Mouse (Mus musculus): ENCODE results near the gene Acot13. TPM values are rescaled to one million over a fixed set of nuclear protein-coding genes. Genes with fewer than 3 reads are reported as not detected.

Gene Acot13
- polyA plus RNA-seq, 1 experiment from 2014 or later: 93.4 TPM

GRCm38 (mm10) chr13:24799925-24800673 lies 31.2 kb downstream of the Acot13 start:
- under 1% methylated on average over 31 of the region's 31 CpGs for WGBS
- H3K4me1 ChIP-seq (ENCODE audit: control insufficient read depth, insufficient read depth, low read length): 0 out of 2 replicates have a peak, but pooled peaks cover 11% of the 10 kb centered on the region
- no peaks in the 10 kb centered on the region for H3K9me3 ChIP-seq (replicated peaks; ENCODE audit: control insufficient read depth, low read length)
- H3K4me2 ChIP-seq (ENCODE audit: low read depth, low read length): peak overlapping the region; percentile 80
- peak overlapping the region; percentile 72 for H3K9ac ChIP-seq (ENCODE audit: low read length)
- H3K36me3 ChIP-seq (ENCODE audit: control insufficient read depth, insufficient read depth, low read length): no peaks in the 10 kb centered on the region
- H3K27me3 ChIP-seq (ENCODE audit: control insufficient read depth, insufficient read depth, low read length): no peaks in the 10 kb centered on the region
- peak overlapping the region; percentile 84 for H3K27ac ChIP-seq (ENCODE audit: low read length)
- peak overlapping the region; percentile 98 for H3K4me3 ChIP-seq (replicated peaks; ENCODE audit: low read length)
- ATAC-seq (ENCODE audit: insufficient read depth, low FRiP score): peak; percentile 16; the same call in 1 of the 2 replicates

- ATAC-seq (ENCODE audit: insufficient read depth, low FRiP score): no peak
- no peak overlapping the region for H3K9ac ChIP-seq (ENCODE audit: low read length)
- peak overlapping the region; percentile 98 for H3K4me3 ChIP-seq (replicated peaks; ENCODE audit: low read length)
These were observed 32.0 kb downstream of the Acot13 start for GRCm38 (mm10) chr13:24799378-24799777.

GRCm38 (mm10) chr13:24798686-24799085 lies 32.7 kb downstream of the Acot13 start:
- ATAC-seq (ENCODE audit: insufficient read depth, low FRiP score): no peak
- no peaks in the 10 kb centered on the region for H3K36me3 ChIP-seq (ENCODE audit: control insufficient read depth, insufficient read depth, low read length)
- H3K9ac ChIP-seq (ENCODE audit: low read length): no peak overlapping the region
- H3K4me2 ChIP-seq (ENCODE audit: low read depth, low read length): no peak overlapping the region
- 0 out of 2 replicates have a peak, but pooled peaks cover 5% of the 10 kb centered on the region for H3K4me1 ChIP-seq (ENCODE audit: control insufficient read depth, insufficient read depth, low read length)
- H3K27ac ChIP-seq (ENCODE audit: low read length): no peak overlapping the region
- 97% methylated on average over 4 of the region's 4 CpGs for WGBS
- no peaks in the 10 kb centered on the region for H3K9me3 ChIP-seq (replicated peaks; ENCODE audit: control insufficient read depth, low read length)
- no peaks in the 10 kb centered on the region for H3K27me3 ChIP-seq (ENCODE audit: control insufficient read depth, insufficient read depth, low read length)
- H3K4me3 ChIP-seq (replicated peaks; ENCODE audit: low read length): no peak overlapping the region

More at GRCm38 (mm10) chr13:24799378-24799777, 32.0 kb downstream of the Acot13 start:
- 68% methylated on average over 5 of the region's 5 CpGs for WGBS
- Histone ChIP-seq H3K36me3 (ENCODE audit: control insufficient read depth, insufficient read depth, low read length) (no peaks in the 10 kb centered on the region), H3K27me3 (ENCODE audit: control insufficient read depth, insufficient read depth, low read length) (no peaks in the 10 kb centered on the region), H3K4me2 (ENCODE audit: low read depth, low read length) (peak overlapping the region; percentile 80), H3K4me1 (ENCODE audit: control insufficient read depth, insufficient read depth, low read length) (0 out of 2 replicates have a peak, but pooled peaks cover 8% of the 10 kb centered on the region), H3K9me3 (replicated peaks; ENCODE audit: control insufficient read depth, low read length) (no peaks in the 10 kb centered on the region), H3K27ac (ENCODE audit: low read length) (no peak overlapping the region)

GRCm38 (mm10) chr13:24792411-24793045 lies 38.8 kb downstream of the Acot13 start:
- Histone ChIP-seq H3K9me3 (replicated peaks; ENCODE audit: control insufficient read depth, low read length) (no peaks in the 10 kb centered on the region), H3K36me3 (ENCODE audit: control insufficient read depth, insufficient read depth, low read length) (no peaks in the 10 kb centered on the region), H3K9ac (ENCODE audit: low read length) (no peak overlapping the region), H3K4me2 (ENCODE audit: low read depth, low read length) (no peak overlapping the region), H3K4me1 (ENCODE audit: control insufficient read depth, insufficient read depth, low read length) (no peaks in the 10 kb centered on the region), H3K4me3 (replicated peaks; ENCODE audit: low read length) (no peak overlapping the region), H3K27ac (ENCODE audit: low read length) (peak overlapping the region; percentile 32), H3K27me3 (ENCODE audit: control insufficient read depth, insufficient read depth, low read length) (no peaks in the 10 kb centered on the region)
- ATAC-seq (ENCODE audit: insufficient read depth, low FRiP score): no peak
- 70% methylated on average over 9 of the region's 9 CpGs for WGBS

- Histone ChIP-seq H3K27me3 (ENCODE audit: control insufficient read depth, insufficient read depth, low read length) (no peaks in the 10 kb centered on the region), H3K36me3 (ENCODE audit: control insufficient read depth, insufficient read depth, low read length) (no peaks in the 10 kb centered on the region), H3K27ac (ENCODE audit: low read length) (no peak overlapping the region), H3K4me2 (ENCODE audit: low read depth, low read length) (no peak overlapping the region), H3K4me3 (replicated peaks; ENCODE audit: low read length) (no peak overlapping the region), H3K9ac (ENCODE audit: low read length) (no peak overlapping the region), H3K4me1 (ENCODE audit: control insufficient read depth, insufficient read depth, low read length) (no peaks in the 10 kb centered on the region), H3K9me3 (replicated peaks; ENCODE audit: control insufficient read depth, low read length) (no peaks in the 10 kb centered on the region)
- 68% methylated on average over 2 of the region's 2 CpGs for WGBS
- ATAC-seq (ENCODE audit: insufficient read depth, low FRiP score): 0 out of 2 replicates have a peak, but pooled peaks have one; percentile 40
These were observed 40.0 kb downstream of the Acot13 start for GRCm38 (mm10) chr13:24791349-24791748.

- no peak overlapping the region for H3K9ac ChIP-seq (ENCODE audit: low read length)
- H3K4me1 ChIP-seq (ENCODE audit: control insufficient read depth, insufficient read depth, low read length): no peaks in the 10 kb centered on the region
- no peak overlapping the region for H3K4me3 ChIP-seq (replicated peaks; ENCODE audit: low read length)
- ATAC-seq (ENCODE audit: insufficient read depth, low FRiP score): no peak
- H3K36me3 ChIP-seq (ENCODE audit: control insufficient read depth, insufficient read depth, low read length): no peaks in the 10 kb centered on the region
- 84% methylated on average over 5 of the region's 5 CpGs for WGBS
- no peaks in the 10 kb centered on the region for H3K9me3 ChIP-seq (replicated peaks; ENCODE audit: control insufficient read depth, low read length)
- H3K27ac ChIP-seq (ENCODE audit: low read length): no peak overlapping the region
- no peaks in the 10 kb centered on the region for H3K27me3 ChIP-seq (ENCODE audit: control insufficient read depth, insufficient read depth, low read length)
- no peak overlapping the region for H3K4me2 ChIP-seq (ENCODE audit: low read depth, low read length)
These were observed 43.9 kb downstream of the Acot13 start for GRCm38 (mm10) chr13:24787477-24787876.

GRCm38 (mm10) chr13:24786014-24786490 lies 45.3 kb downstream of the Acot13 start:
- ATAC-seq (ENCODE audit: insufficient read depth, low FRiP score): no peak; the same call in 1 of the 2 replicates
- Histone ChIP-seq H3K9ac (ENCODE audit: low read length) (no peak overlapping the region), H3K4me2 (ENCODE audit: low read depth, low read length) (no peak overlapping the region), H3K9me3 (replicated peaks; ENCODE audit: control insufficient read depth, low read length) (no peaks in the 10 kb centered on the region), H3K27ac (ENCODE audit: low read length) (no peak overlapping the region), H3K27me3 (ENCODE audit: control insufficient read depth, insufficient read depth, low read length) (no peaks in the 10 kb centered on the region), H3K4me3 (replicated peaks; ENCODE audit: low read length) (no peak overlapping the region), H3K36me3 (ENCODE audit: control insufficient read depth, insufficient read depth, low read length) (no peaks in the 10 kb centered on the region), H3K4me1 (ENCODE audit: control insufficient read depth, insufficient read depth, low read length) (no peaks in the 10 kb centered on the region)
- 51% methylated on average over 11 of the region's 11 CpGs for WGBS

GRCm38 (mm10) chr13:24781916-24782315 lies 49.4 kb downstream of the Acot13 start:
- Histone ChIP-seq H3K9ac (ENCODE audit: low read length) (no peak overlapping the region), H3K4me3 (replicated peaks; ENCODE audit: low read length) (no peak overlapping the region), H3K9me3 (replicated peaks; ENCODE audit: control insufficient read depth, low read length) (no peaks in the 10 kb centered on the region), H3K4me1 (ENCODE audit: control insufficient read depth, insufficient read depth, low read length) (no peaks in the 10 kb centered on the region), H3K4me2 (ENCODE audit: low read depth, low read length) (no peak overlapping the region), H3K27me3 (ENCODE audit: control insufficient read depth, insufficient read depth, low read length) (no peaks in the 10 kb centered on the region), H3K36me3 (ENCODE audit: control insufficient read depth, insufficient read depth, low read length) (no peaks in the 10 kb centered on the region), H3K27ac (ENCODE audit: low read length) (no peak overlapping the region)
- WGBS: 63% methylated on average over 5 of the region's 5 CpGs
- ATAC-seq (ENCODE audit: insufficient read depth, low FRiP score): no peak

GRCm38 (mm10) chr13:24778706-24779380 lies 52.5 kb downstream of the Acot13 start:
- H3K27ac ChIP-seq (ENCODE audit: low read length): no peak overlapping the region
- H3K4me1 ChIP-seq (ENCODE audit: control insufficient read depth, insufficient read depth, low read length): no peaks in the 10 kb centered on the region
- no peaks in the 10 kb centered on the region for H3K9me3 ChIP-seq (replicated peaks; ENCODE audit: control insufficient read depth, low read length)
- no peaks in the 10 kb centered on the region for H3K36me3 ChIP-seq (ENCODE audit: control insufficient read depth, insufficient read depth, low read length)
- no peak overlapping the region for H3K4me2 ChIP-seq (ENCODE audit: low read depth, low read length)
- WGBS: 75% methylated on average over 8 of the region's 8 CpGs
- no peak for ATAC-seq (ENCODE audit: insufficient read depth, low FRiP score)
- no peaks in the 10 kb centered on the region for H3K27me3 ChIP-seq (ENCODE audit: control insufficient read depth, insufficient read depth, low read length)
- H3K9ac ChIP-seq (ENCODE audit: low read length): no peak overlapping the region
- H3K4me3 ChIP-seq (replicated peaks; ENCODE audit: low read length): no peak overlapping the region

Data from stomach, embryonic 16.5 days (tissue).